Mouse (Mus musculus): Measurements from ENCODE around the gene Vmn2r82. TPM values are rescaled to one million over a fixed set of nuclear protein-coding genes. Genes with fewer than 3 reads are reported as not detected.

The Vmn2r82 gene
- not detected in 2 replicates for polyA plus RNA-seq (2012; rRNA removed)

GRCm38 (mm10) chr10:79356220-79356619 is at the start of gene Vmn2r82:
Gene Vmn2r82 (plus strand): TSS chr10:79356520.

Other genes with a start within 250 kb of the Vmn2r82 start
- gene Vmn2r80, start 207.8 kb upstream of the Vmn2r82 start, polyA plus RNA-seq (2012; rRNA removed), result not detected in 2 replicates
- not detected in 2 replicates for gene Vmn2r81, start 108.8 kb upstream of the Vmn2r82 start, polyA plus RNA-seq (2012; rRNA removed)
- gene Vmn2r83, start 112.2 kb downstream of the Vmn2r82 start, polyA plus RNA-seq (2012; rRNA removed), result not detected in 2 replicates
- gene Plpp2, start 177.3 kb downstream of the Vmn2r82 start, polyA plus RNA-seq (2012; rRNA removed), result 10.9 and 12.4 TPM in 2 replicates
- gene Mier2, start 198.7 kb downstream of the Vmn2r82 start, polyA plus RNA-seq (2012; rRNA removed), result 106 and 121 TPM in 2 replicates
- gene Theg, start 230.8 kb downstream of the Vmn2r82 start, polyA plus RNA-seq (2012; rRNA removed), result 0.09 TPM in 1 of 2 replicates, not detected in the other